Mouse (Mus musculus): ENCODE results near the gene Ccdc85a.

Gene Ccdc85a

GRCm38 (mm10) chr11:28583911-28584434 lies at the start of gene Ccdc85a:
Gene Ccdc85a, minus strand, starts transcription at chr11:28584324.
- DNase-seq (ENCODE audit: low read depth): no peak

GRCm38 (mm10) chr11:28633571-28634125 lies 49.5 kb upstream of the Ccdc85a start:
- no peak for DNase-seq (ENCODE audit: low read depth)

GRCm38 (mm10) chr11:28633093-28633492 lies 49.0 kb upstream of the Ccdc85a start:
- DNase-seq (ENCODE audit: low read depth): no peak

GRCm38 (mm10) chr11:28630771-28631170 lies 46.6 kb upstream of the Ccdc85a start:
- DNase-seq (ENCODE audit: low read depth): no peak

- no peak for DNase-seq (ENCODE audit: low read depth)
Measured at GRCm38 (mm10) chr11:28610781-28611491, 26.8 kb upstream of the Ccdc85a start.

GRCm38 (mm10) chr11:28583138-28583910 lies 800 bp downstream of the Ccdc85a start:
- no peak for DNase-seq (ENCODE audit: low read depth)

- DNase-seq (ENCODE audit: low read depth): no peak
Measured at GRCm38 (mm10) chr11:28582218-28582617, 1.9 kb downstream of the Ccdc85a start.

- DNase-seq (ENCODE audit: low read depth): no peak
Measured at GRCm38 (mm10) chr11:28572423-28572822, 11.7 kb downstream of the Ccdc85a start.

GRCm38 (mm10) chr11:28556420-28556819 lies 27.7 kb downstream of the Ccdc85a start:
- no peak for DNase-seq (ENCODE audit: low read depth)

GRCm38 (mm10) chr11:28543429-28543828 lies 40.7 kb downstream of the Ccdc85a start:
- DNase-seq (ENCODE audit: low read depth): no peak

GRCm38 (mm10) chr11:28541307-28541706 lies 42.8 kb downstream of the Ccdc85a start:
- no peak for DNase-seq (ENCODE audit: low read depth)

GRCm38 (mm10) chr11:28533286-28533685 lies 50.8 kb downstream of the Ccdc85a start:
- no peak for DNase-seq (ENCODE audit: low read depth)

GRCm38 (mm10) chr11:28501190-28501589 lies 82.9 kb downstream of the Ccdc85a start:
- DNase-seq (ENCODE audit: low read depth): no peak

GRCm38 (mm10) chr11:28497034-28497433 lies 87.1 kb downstream of the Ccdc85a start:
- DNase-seq (ENCODE audit: low read depth): no peak

GRCm38 (mm10) chr11:28493362-28493761 lies 90.8 kb downstream of the Ccdc85a start:
- DNase-seq (ENCODE audit: low read depth): no peak

- DNase-seq (ENCODE audit: low read depth): no peak
Measured at GRCm38 (mm10) chr11:28491330-28491729, 92.8 kb downstream of the Ccdc85a start.

GRCm38 (mm10) chr11:28484083-28484729 lies 99.9 kb downstream of the Ccdc85a start:
- DNase-seq (ENCODE audit: low read depth): no peak

- DNase-seq (ENCODE audit: low read depth): no peak
Measured at GRCm38 (mm10) chr11:28477088-28477487, 107.0 kb downstream of the Ccdc85a start.

- DNase-seq (ENCODE audit: low read depth): no peak
Measured at GRCm38 (mm10) chr11:28465726-28466125, 118.4 kb downstream of the Ccdc85a start.

GRCm38 (mm10) chr11:28464926-28465325 lies 119.2 kb downstream of the Ccdc85a start:
- DNase-seq (ENCODE audit: low read depth): no peak

- DNase-seq (ENCODE audit: low read depth): no peak
Measured at GRCm38 (mm10) chr11:28459165-28459564, 125.0 kb downstream of the Ccdc85a start.

- DNase-seq (ENCODE audit: low read depth): no peak
Measured at GRCm38 (mm10) chr11:28439877-28440276, 144.2 kb downstream of the Ccdc85a start.
